Mouse (Mus musculus): ENCODE data around the gene Pde1a. TPM values are rescaled to one million over a fixed set of nuclear protein-coding genes. Genes with fewer than 3 reads are reported as not detected.

The Pde1a gene
- 10 to 100 TPM; 12.2 to 13.6 TPM for total RNA-seq (2021)

GRCm38 (mm10) chr2:80128861-80129698 is at the start of gene Pde1a:
TSS of gene Pde1a (minus strand) at chr2:80129458.
- peak; percentile 7 for DNase-seq

- no peak for DNase-seq
These were observed 49.5 kb upstream of the Pde1a start for GRCm38 (mm10) chr2:80178608-80179280.

DNA sequence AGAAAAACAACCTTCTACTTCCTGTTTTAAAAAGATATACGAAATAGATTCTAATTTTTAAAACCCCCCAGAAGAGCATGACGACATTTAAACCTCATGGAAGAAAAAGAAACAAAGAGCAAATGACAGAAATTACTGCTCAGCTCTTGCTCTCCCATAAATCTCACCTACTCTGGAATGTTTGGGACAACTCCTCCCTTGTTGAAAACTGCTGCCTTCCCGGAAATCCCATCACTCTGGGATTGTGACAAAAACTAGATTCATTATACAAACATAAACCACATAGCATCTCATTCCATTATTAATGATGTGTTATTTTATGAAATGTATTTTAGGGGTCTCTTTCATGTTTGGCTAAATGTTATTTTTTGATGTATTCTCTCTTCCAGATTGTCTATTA is 48.9 kb upstream of the Pde1a start:
- no peak for DNase-seq

GRCm38 (mm10) chr2:80168103-80168502 is 38.8 kb upstream of the Pde1a start:
- DNase-seq = no peak

GRCm38 (mm10) chr2:80158784-80159183 is 29.5 kb upstream of the Pde1a start:
- no peak for DNase-seq

DNA sequence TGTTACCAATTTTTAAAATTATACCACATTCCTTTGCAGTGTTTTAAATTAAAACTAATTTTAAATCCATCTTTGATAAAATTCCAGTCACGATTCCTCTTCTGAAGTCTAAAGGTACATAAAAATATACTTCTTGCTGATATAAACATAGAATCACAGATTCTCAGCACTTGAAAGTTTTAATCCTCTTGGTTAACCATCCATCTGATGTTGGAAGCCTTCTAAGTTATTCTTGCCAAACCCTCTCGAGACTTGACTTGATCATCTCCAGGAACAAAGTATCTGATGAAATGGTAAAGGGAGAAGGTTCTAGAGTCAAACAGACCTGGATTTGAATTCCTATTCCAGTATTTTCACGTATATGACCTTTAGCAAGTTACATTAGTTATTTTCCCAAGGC is 28.9 kb upstream of the Pde1a start:
- DNase-seq = no peak

- DNase-seq = no peak
These were observed 20.8 kb upstream of the Pde1a start for GRCm38 (mm10) chr2:80150019-80150418.

DNA sequence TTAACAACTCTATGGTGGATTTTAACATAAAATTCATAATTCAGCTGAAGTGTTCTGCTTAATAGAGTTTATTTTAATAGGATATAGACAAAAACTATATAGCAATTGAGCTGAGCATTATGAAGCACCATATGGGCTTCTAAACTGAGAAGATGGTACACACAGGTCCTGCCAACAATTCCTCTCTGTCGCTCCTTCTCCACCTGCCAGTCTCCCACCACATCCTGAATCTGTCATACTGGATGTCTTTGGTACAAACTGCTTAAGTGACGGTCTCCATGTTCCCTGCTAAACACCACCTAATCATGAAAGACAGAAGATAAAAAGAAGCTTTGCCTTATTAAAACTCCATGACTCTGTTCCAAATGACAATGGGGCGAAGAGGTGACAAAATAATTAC is 20.1 kb upstream of the Pde1a start:
- no peak for DNase-seq

- DNase-seq = no peak
These were observed 5.8 kb upstream of the Pde1a start for GRCm38 (mm10) chr2:80135076-80135475.

DNA sequence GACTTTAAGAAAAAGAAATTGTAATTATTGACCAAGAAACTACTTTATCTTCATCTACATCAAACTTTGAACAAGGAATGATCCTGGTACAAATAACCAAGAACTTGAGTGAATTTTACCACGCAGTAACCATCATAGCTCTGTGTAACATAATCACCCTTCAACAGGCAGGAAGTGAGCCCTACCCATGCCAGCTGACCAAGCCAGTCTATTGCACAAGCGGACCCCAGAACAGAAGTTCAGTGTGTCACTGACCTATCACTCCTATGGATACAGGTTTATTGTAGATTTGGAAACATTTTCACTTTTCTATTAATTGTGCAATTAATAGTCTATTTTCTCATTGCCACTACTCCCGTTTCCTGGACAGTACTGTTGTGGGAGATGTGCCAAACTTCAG is 3.4 kb upstream of the Pde1a start:
- no peak for DNase-seq

- no peak for DNase-seq
These were observed 2.6 kb downstream of the Pde1a start for GRCm38 (mm10) chr2:80126663-80127062.

DNA sequence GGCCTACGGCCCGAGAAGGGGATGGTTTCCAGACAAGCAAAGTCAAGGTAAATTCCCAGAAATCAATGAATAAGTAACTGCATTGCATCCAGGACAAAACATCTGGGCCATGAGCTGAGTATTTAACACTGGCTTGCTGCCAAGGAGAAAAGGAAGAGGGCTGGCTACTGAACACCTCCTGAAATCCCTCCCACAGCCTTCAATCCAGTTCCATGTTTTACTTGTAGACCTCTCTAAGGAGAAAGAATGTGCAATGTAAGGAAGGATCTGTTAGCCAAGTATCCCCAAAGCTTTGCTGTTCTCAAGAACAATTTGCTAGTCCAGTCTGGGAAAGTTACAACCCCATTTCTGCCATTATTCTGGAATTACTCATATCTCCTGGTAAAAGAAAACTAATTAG is 42.4 kb downstream of the Pde1a start:
- DNase-seq = no peak

GRCm38 (mm10) chr2:80080090-80080821 is 49.0 kb downstream of the Pde1a start:
- no peak for DNase-seq

GRCm38 (mm10) chr2:80079618-80080017 is 49.6 kb downstream of the Pde1a start:
- DNase-seq = no peak

- DNase-seq = no peak
These were observed 52.9 kb downstream of the Pde1a start for GRCm38 (mm10) chr2:80076323-80076722.

GRCm38 (mm10) chr2:80074531-80074930 is 54.7 kb downstream of the Pde1a start:
- DNase-seq = no peak

GRCm38 (mm10) chr2:80074046-80074445 is 55.2 kb downstream of the Pde1a start:
- DNase-seq = no peak

GRCm38 (mm10) chr2:80073426-80073825 is 55.8 kb downstream of the Pde1a start:
- no peak for DNase-seq

DNA sequence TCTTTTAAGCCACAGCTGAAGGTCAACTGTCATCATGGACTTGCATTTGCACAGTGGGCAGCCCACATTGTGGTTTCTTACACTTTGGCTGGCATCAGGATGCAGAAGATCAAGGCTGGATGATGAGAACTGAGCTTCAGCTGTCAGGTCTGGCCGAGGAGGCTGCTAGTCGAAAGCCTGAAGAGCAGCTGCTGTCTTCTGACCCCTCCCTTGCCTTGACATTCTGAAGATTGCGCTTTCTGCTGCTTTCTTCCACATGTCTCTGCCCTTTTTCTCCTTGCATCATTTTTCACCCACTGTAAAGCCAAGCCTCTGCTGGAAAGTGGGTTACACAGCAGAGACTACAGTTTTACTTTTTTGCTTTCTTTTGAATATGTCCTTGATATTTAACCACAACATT is 59.5 kb downstream of the Pde1a start:
- DNase-seq = no peak

GRCm38 (mm10) chr2:80066449-80066848 is 62.8 kb downstream of the Pde1a start:
- DNase-seq = no peak

DNA sequence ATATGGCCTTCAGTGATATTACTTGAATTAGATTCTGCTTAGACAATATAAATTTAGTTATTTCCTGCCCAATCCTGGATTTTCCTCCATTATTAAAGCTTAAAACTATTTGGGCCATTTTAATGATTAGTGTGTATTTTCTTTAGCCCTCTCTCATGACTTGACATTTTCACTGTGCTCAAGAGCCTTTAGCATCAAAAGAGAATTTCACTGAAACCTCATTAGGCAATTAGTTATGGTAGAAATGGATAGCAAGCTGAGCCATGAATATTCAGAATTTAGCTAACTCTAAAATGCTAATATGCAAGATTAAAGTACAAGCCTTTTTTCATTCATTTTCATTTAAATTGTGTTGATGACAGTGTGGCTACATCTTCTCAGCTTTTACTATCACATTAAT is 73.2 kb downstream of the Pde1a start:
- DNase-seq = no peak

GRCm38 (mm10) chr2:80054042-80054441 is 75.2 kb downstream of the Pde1a start:
- DNase-seq = no peak

DNA sequence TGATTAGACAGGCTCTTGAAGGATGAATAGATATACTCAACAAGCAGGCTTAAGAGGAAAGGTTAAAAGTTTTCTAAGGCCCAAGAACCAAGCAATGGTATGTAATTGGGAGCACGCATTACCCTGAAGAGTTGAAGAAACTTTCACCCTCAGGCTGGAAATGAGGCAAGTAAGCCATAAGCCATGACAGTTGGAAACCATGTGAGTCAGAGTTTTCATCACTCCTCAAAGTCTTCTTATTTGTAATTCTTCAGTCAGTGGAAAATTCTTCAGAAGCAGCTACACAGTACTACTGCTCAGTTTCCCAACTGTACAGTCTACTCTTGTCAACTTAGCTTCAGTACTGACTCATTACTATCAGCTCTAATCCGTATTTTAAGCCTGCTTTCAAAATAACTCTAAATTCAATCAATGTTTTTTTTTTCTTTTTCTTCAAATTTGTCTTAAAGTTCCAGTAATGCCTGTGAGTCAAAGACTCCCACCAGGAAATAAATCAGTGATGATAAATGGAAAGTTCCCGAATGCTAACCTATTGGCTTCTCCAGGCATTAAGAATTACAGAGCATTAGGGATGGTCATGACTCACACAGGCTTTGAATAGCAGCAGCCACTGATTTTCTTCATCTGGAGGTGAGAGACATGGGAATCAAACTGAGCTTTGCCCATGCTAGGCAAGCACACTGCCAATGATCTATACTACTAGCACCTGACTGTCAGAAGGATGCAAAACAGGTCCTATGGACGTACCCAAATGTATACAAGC is 82.3 kb downstream of the Pde1a start:
- DNase-seq = no peak
